Mouse (Mus musculus) hematopoietic stem cell, adult 5-6 weeks (primary cell): ENCODE measurements around the gene Igsf3. TPM values are rescaled to one million over a fixed set of nuclear protein-coding genes. Genes with fewer than 3 reads are reported as not detected.
"Not testable (repeated sequence)": the region's sequence is repeated elsewhere in the genome, so short reads cannot be mapped to it uniquely, and the experiment has no call there.

Source experiments
- ATAC-seq, 2 experiments: fragments of 125-278 bp in 1 of 2; replicated peaks in 1 of 2; 2 replicates each; pipeline ENCODE4 v1.8.0; 2016 to 2017; ENCODE audit warnings: inconsistent platforms in 2 of 2, mild to moderate bottlenecking in 2 of 2, moderate number of reproducible peaks in 2 of 2, low read depth in 1 of 2, moderate TSS enrichment in 1 of 2; ENCODE audit not compliant: low FRiP score in 2 of 2, poor library complexity in 2 of 2, severe bottlenecking in 2 of 2, insufficient read depth in 1 of 2, low TSS enrichment in 1 of 2
- total RNA-seq: library from RNA; stranded (forward); fragments of 172-1452, 232-1000 nt; gene quantifications from 2 replicates; pipeline ENCODE4 v1.2.3, GENCODE M21; 2017

Gene Igsf3
- total RNA-seq, 1 experiment from 2014 or later = 2.2 TPM

- ATAC-seq = no peak
Observed at GRCm38 (mm10) chr3:101395341-101395740, 18.5 kb downstream of the Igsf3 start.

- ATAC-seq = no peak
Observed at GRCm38 (mm10) chr3:101396061-101396460, 19.2 kb downstream of the Igsf3 start.

GRCm38 (mm10) chr3:101396726-101397263 lies 19.9 kb downstream of the Igsf3 start:
- no peak for ATAC-seq

GRCm38 (mm10) chr3:101397422-101397821 lies 20.5 kb downstream of the Igsf3 start:
- no peak for ATAC-seq

GRCm38 (mm10) chr3:101398071-101398786 lies 21.3 kb downstream of the Igsf3 start:
- ATAC-seq = no peak

- no peak for ATAC-seq
Observed at GRCm38 (mm10) chr3:101398877-101399276, 22.0 kb downstream of the Igsf3 start.

GRCm38 (mm10) chr3:101401501-101401900 lies 24.6 kb downstream of the Igsf3 start:
- no peak for ATAC-seq

GRCm38 (mm10) chr3:101404620-101405415 lies 27.9 kb downstream of the Igsf3 start:
- no peak for ATAC-seq

GRCm38 (mm10) chr3:101405495-101405894 lies 28.6 kb downstream of the Igsf3 start:
- no peak for ATAC-seq

- no peak for ATAC-seq
Observed at GRCm38 (mm10) chr3:101406097-101406496, 29.2 kb downstream of the Igsf3 start.

GRCm38 (mm10) chr3:101407568-101407967 lies 30.7 kb downstream of the Igsf3 start:
- peak; percentile 86 to 89 for ATAC-seq

- ATAC-seq = no peak
Observed at GRCm38 (mm10) chr3:101408953-101409750, 32.3 kb downstream of the Igsf3 start.

GRCm38 (mm10) chr3:101410202-101410601 lies 33.3 kb downstream of the Igsf3 start:
- ATAC-seq = no peak

GRCm38 (mm10) chr3:101410745-101411144 lies 33.9 kb downstream of the Igsf3 start:
- no peak for ATAC-seq

- no peak for ATAC-seq
Observed at GRCm38 (mm10) chr3:101411626-101412025, 34.7 kb downstream of the Igsf3 start.

- ATAC-seq = no peak
Observed at GRCm38 (mm10) chr3:101412115-101412514, 35.2 kb downstream of the Igsf3 start.

GRCm38 (mm10) chr3:101413013-101413412 lies 36.1 kb downstream of the Igsf3 start:
- not testable (repeated sequence) for ATAC-seq
